Mouse (Mus musculus): ENCODE measurements around the gene Lbh. TPM values are rescaled to one million over a fixed set of nuclear protein-coding genes. Genes with fewer than 3 reads are reported as not detected.

The Lbh gene
- polyA plus RNA-seq, 1 experiment: 3.8 TPM

DNA sequence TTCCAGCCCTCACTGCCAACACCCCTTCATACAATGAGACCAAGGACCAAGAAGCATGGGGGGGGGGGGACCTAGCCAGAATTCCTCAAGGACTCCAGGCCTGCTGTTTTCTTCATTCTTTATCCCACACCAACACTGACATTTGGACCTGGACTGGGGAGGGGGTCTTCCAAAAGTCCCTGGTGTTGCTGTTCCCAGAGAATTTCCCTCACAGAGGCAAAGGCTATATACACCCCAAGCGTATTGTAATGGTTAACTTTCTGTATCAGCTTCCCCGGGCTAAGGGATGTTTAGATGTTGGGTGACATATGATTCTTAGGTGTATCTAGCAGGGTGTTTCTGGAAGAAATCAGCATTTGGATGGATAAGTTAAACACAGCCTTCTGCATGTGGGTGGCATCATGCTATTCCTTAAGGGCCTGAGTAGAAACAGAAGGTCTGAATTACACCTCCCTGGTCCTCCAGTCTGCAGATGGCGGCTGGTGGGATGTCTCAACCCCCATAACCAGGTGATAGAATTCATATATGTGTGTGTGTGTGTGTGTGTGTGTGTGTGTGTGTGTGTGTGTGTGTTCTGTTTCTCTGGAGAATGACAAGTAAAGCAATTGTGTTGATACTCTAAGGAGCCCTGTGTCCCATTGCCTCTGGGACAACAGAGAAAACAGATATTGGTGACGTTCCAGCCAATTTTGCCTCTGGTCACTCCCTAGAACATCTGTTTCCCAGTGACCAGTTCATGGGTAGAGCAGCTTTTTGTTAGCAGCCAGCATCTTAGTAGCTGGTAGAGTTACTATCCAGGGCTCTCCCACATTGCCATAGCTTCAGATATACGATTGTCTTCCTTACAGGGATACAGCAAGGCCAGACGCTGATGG is 35.9 kb downstream of the Lbh start:
- Histone ChIP-seq H3K27ac (ENCODE audit: control insufficient read depth, insufficient read depth, low read depth, low read length) (no peak overlapping the region), H3K27me3 (ENCODE audit: control insufficient read depth, insufficient read depth, low read length) (no peaks in the 10 kb centered on the region), H3K36me3 (ENCODE audit: control insufficient read depth, insufficient read depth, low read length) (no peaks in the 10 kb centered on the region)

GRCm38 (mm10) chr17:72955534-72955933 is 37.4 kb downstream of the Lbh start:
- H3K27me3 ChIP-seq (ENCODE audit: control insufficient read depth, insufficient read depth, low read length): no peaks in the 10 kb centered on the region
- H3K27ac ChIP-seq (ENCODE audit: control insufficient read depth, insufficient read depth, low read depth, low read length): no peak overlapping the region
- no peak for TF ChIP-seq CTCF (IDR thresholded peaks at IDR 0.05; ENCODE audit: control insufficient read depth, insufficient read depth, insufficient replicate concordance, low read depth, low read length)
- TF ChIP-seq POLR2A (IDR thresholded peaks at IDR 0.05; ENCODE audit: control insufficient read depth, low read depth, low read length): no peak
- H3K4me1 ChIP-seq (ENCODE audit: control insufficient read depth, insufficient read depth, low read length): no peaks in the 10 kb centered on the region
- H3K36me3 ChIP-seq (ENCODE audit: control insufficient read depth, insufficient read depth, low read length): no peaks in the 10 kb centered on the region
- H3K4me3 ChIP-seq (ENCODE audit: control insufficient read depth, low read depth, low read length): no peak overlapping the region

More for the DNA sequence above, 35.9 kb downstream of the Lbh start:
- Histone ChIP-seq H3K4me1 (ENCODE audit: control insufficient read depth, insufficient read depth, low read length) (no peaks in the 10 kb centered on the region), H3K4me3 (ENCODE audit: control insufficient read depth, low read depth, low read length) (no peak overlapping the region)
- no peak for TF ChIP-seq CTCF (IDR thresholded peaks at IDR 0.05; ENCODE audit: control insufficient read depth, insufficient read depth, insufficient replicate concordance, low read depth, low read length)
- no peak for TF ChIP-seq POLR2A (IDR thresholded peaks at IDR 0.05; ENCODE audit: control insufficient read depth, low read depth, low read length)

DNA sequence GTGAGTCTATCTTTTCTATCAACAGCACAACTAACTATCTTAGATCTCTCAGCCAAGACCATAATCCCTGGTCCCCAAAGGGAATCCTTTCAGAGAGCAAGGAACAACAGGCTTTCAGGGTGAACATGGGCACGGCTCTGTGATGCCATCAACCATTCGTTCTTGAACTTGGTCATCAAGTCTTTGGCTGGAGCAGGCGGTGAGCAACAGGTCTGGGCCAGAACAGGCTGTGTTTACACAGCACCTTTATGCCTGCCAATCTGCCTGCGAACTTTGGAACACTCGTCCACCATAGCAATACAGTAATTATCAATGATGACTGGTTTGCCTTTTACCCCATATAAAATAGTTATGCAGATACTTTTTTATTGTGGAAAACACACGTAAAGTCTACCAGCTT is 38.9 kb downstream of the Lbh start:
- TF ChIP-seq CTCF (IDR thresholded peaks at IDR 0.05; ENCODE audit: control insufficient read depth, insufficient read depth, insufficient replicate concordance, low read depth, low read length): no peak

GRCm38 (mm10) chr17:72958886-72959285 is 40.8 kb downstream of the Lbh start:
- no peak overlapping the region for H3K27ac ChIP-seq (ENCODE audit: control insufficient read depth, insufficient read depth, low read depth, low read length)
- no peaks in the 10 kb centered on the region for H3K4me1 ChIP-seq (ENCODE audit: control insufficient read depth, insufficient read depth, low read length)
- no peaks in the 10 kb centered on the region for H3K36me3 ChIP-seq (ENCODE audit: control insufficient read depth, insufficient read depth, low read length)
- H3K4me3 ChIP-seq (ENCODE audit: control insufficient read depth, low read depth, low read length): no peak overlapping the region
- TF ChIP-seq POLR2A (IDR thresholded peaks at IDR 0.05; ENCODE audit: control insufficient read depth, low read depth, low read length) (no peak), CTCF (IDR thresholded peaks at IDR 0.05; ENCODE audit: control insufficient read depth, insufficient read depth, insufficient replicate concordance, low read depth, low read length) (no peak)
- H3K27me3 ChIP-seq (ENCODE audit: control insufficient read depth, insufficient read depth, low read length): no peaks in the 10 kb centered on the region

More for the DNA sequence above, 38.9 kb downstream of the Lbh start:
- Histone ChIP-seq H3K27ac (ENCODE audit: control insufficient read depth, insufficient read depth, low read depth, low read length) (no peak overlapping the region), H3K4me1 (ENCODE audit: control insufficient read depth, insufficient read depth, low read length) (no peaks in the 10 kb centered on the region), H3K27me3 (ENCODE audit: control insufficient read depth, insufficient read depth, low read length) (no peaks in the 10 kb centered on the region), H3K4me3 (ENCODE audit: control insufficient read depth, low read depth, low read length) (no peak overlapping the region), H3K36me3 (ENCODE audit: control insufficient read depth, insufficient read depth, low read length) (no peaks in the 10 kb centered on the region)

DNA sequence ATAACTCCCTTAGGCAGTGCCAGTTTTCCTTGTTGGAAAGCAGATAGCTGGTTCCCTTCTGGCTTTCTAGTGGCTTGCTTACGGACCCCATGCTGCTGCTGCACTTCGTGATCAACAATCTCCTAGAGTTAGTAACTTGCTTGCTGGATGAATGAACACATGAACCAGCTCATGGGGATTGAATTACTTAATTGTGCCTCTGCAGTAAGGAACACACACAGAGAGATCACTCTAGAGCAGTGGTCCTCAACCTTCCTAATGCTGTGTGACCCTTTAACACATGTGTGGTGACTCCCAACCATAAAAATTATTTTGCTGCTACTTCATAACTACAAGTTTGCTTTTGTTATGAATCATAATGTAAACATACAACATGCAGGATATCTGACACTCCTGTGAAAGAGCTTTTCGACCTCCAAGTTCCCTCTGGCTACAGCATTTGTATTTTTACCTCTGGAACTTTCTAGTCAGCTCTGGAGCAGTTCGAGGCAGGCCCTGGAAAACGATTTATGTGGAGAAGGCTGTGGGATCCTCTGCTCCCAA is 41.5 kb downstream of the Lbh start:
- no peak for TF ChIP-seq CTCF (IDR thresholded peaks at IDR 0.05; ENCODE audit: control insufficient read depth, insufficient read depth, insufficient replicate concordance, low read depth, low read length)
- TF ChIP-seq POLR2A (IDR thresholded peaks at IDR 0.05; ENCODE audit: control insufficient read depth, low read depth, low read length): no peak

DNA sequence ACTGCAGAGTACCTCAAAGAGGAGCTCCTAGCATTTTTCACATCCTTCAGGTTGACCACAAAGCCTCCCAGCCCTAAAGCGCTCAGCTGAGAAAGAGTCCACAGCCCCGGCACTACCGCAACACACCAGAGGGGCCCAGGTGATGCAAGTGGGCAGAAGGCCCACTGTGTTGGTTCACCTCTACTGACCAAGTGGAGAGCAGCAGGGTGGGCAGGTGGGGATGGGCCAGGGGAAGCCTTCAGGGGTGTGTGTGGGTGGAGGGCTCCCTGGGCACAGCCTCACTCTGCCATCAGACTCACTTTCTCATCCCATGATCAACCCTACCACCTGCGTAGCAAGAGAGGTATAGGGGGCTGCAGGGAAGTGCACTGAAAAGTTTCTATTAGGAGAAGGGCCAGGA is 42.1 kb downstream of the Lbh start:
- Histone ChIP-seq H3K27ac (ENCODE audit: control insufficient read depth, insufficient read depth, low read depth, low read length) (no peak overlapping the region), H3K4me3 (ENCODE audit: control insufficient read depth, low read depth, low read length) (no peak overlapping the region), H3K4me1 (ENCODE audit: control insufficient read depth, insufficient read depth, low read length) (no peaks in the 10 kb centered on the region), H3K27me3 (ENCODE audit: control insufficient read depth, insufficient read depth, low read length) (no peaks in the 10 kb centered on the region), H3K36me3 (ENCODE audit: control insufficient read depth, insufficient read depth, low read length) (no peaks in the 10 kb centered on the region)
- TF ChIP-seq CTCF (IDR thresholded peaks at IDR 0.05; ENCODE audit: control insufficient read depth, insufficient read depth, insufficient replicate concordance, low read depth, low read length): no peak
- no peak for TF ChIP-seq POLR2A (IDR thresholded peaks at IDR 0.05; ENCODE audit: control insufficient read depth, low read depth, low read length)

More for the DNA sequence above, 41.5 kb downstream of the Lbh start:
- Histone ChIP-seq H3K4me1 (ENCODE audit: control insufficient read depth, insufficient read depth, low read length) (no peaks in the 10 kb centered on the region), H3K36me3 (ENCODE audit: control insufficient read depth, insufficient read depth, low read length) (no peaks in the 10 kb centered on the region), H3K4me3 (ENCODE audit: control insufficient read depth, low read depth, low read length) (no peak overlapping the region), H3K27ac (ENCODE audit: control insufficient read depth, insufficient read depth, low read depth, low read length) (no peak overlapping the region), H3K27me3 (ENCODE audit: control insufficient read depth, insufficient read depth, low read length) (no peaks in the 10 kb centered on the region)

GRCm38 (mm10) chr17:72960873-72961272 is 42.8 kb downstream of the Lbh start:
- Histone ChIP-seq H3K4me1 (ENCODE audit: control insufficient read depth, insufficient read depth, low read length) (no peaks in the 10 kb centered on the region), H3K4me3 (ENCODE audit: control insufficient read depth, low read depth, low read length) (no peak overlapping the region), H3K27ac (ENCODE audit: control insufficient read depth, insufficient read depth, low read depth, low read length) (no peak overlapping the region), H3K36me3 (ENCODE audit: control insufficient read depth, insufficient read depth, low read length) (no peaks in the 10 kb centered on the region), H3K27me3 (ENCODE audit: control insufficient read depth, insufficient read depth, low read length) (no peaks in the 10 kb centered on the region)
- TF ChIP-seq CTCF (IDR thresholded peaks at IDR 0.05; ENCODE audit: control insufficient read depth, insufficient read depth, insufficient replicate concordance, low read depth, low read length) (no peak), POLR2A (IDR thresholded peaks at IDR 0.05; ENCODE audit: control insufficient read depth, low read depth, low read length) (no peak)

Data from testis, adult 2 months (tissue).